Mouse (Mus musculus) 416B (cell line): ENCODE results near the gene Rnaseh2a.

Source experiments
- DNase-seq: peaks from one replicate; pipeline ENCODE4 v3.0.0; 2011; ENCODE audit warnings: low read depth

The Rnaseh2a gene

DNA sequence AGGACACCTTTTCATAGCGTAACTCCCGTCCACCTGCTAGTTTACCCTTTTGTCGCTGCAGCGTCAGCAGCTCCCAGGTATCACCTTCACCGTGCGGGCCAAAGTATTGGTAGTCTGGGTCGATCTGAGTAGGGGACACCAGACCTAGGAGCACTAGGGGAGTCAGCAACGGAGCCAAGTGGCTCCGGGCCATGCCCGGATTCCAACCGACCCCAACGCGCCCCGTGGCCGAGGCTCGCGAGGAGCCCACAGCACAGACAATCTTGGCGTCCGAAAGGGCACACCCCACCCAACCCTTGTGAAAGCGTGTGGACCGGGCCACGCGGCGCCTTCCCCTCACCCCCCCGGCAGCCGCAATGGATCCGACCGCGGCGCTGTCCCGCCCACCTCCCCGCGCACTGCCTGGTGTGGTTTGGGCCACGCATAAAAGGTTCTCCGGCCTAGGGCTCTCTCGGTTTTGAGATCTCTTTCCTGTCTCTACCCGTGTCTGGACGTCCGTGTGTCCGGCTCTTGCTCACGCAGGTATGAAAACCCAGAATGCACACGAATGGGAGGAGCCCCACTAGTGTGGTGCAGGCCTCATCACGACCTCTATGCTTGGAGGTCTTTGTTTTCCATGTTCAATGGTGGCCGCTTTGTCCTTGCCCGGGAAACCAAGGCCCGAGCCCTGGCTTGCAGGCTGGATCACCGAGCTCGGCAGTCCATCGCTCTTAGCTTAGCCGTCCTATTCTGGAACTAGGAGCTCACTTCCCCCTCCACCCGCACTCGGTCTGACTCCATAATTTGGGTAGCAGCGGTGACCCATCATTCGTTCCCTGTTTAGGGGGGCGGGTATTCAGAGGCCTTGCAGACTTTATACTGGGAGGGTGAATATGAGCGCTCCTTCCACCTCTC lies at the start of gene Rnaseh2a, which contains the start of the genes Gm49661 and Prdx2:
TSS of gene Rnaseh2a (minus strand) at position 527 of the 894 bp plus-strand sequence.
TSS of gene Gm49661 (minus strand) at position 193 of the 894 bp plus-strand sequence.
TSS of gene Prdx2 (plus strand) at position 347 of the 894 bp plus-strand sequence.
- peak; percentile 77 for DNase-seq

- DNase-seq, result no peak
Observed at GRCm38 (mm10) chr8:85017209-85017608, 47.6 kb upstream of the Rnaseh2a start.

DNA sequence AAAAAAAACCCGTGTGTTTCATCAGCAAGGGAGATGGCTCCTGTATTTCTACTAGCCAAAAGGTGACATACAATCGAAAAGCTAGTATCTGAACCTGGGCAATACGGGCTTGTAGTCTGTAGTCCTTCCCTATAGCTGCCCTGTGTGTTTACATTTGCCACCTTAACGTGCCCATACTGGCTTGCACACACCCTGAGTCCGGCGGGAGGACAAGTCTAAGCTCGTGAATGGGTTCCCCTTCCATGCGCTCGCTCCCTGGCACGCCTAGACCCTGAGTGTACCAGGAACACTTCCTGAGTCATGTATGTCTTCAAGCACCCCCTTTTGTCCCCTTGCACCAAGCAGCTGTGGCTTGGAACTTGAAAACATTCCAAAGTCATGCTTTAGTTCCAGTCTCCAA lies 47.2 kb upstream of the Rnaseh2a start:
- no peak for DNase-seq

GRCm38 (mm10) chr8:85014431-85014830 lies 44.9 kb upstream of the Rnaseh2a start, which contains the start of gene Best2:
Gene Best2, minus strand, starts transcription at chr8:85014531.
- no peak for DNase-seq

- no peak for DNase-seq
Observed at GRCm38 (mm10) chr8:85013230-85013840, 43.8 kb upstream of the Rnaseh2a start.

DNA sequence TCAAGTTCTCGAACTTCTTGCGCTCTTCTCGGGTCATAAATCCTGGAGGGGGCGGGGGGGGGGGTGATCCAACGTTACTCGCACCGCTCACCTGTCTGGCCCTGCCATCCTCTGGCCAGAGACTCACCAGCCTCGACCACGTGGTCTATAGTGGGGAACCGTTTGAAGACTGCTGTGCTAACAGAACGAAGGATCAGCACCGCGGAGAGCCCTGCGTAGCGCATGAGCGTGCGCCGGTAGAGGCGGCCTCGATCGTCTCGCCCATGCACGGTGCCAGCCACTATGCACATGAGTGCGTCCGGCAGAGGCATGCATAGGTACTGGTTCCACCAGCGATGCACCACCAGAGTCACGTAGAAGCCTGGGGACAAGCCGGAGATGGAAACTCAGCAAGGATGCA lies 41.7 kb upstream of the Rnaseh2a start:
- no peak for DNase-seq

DNA sequence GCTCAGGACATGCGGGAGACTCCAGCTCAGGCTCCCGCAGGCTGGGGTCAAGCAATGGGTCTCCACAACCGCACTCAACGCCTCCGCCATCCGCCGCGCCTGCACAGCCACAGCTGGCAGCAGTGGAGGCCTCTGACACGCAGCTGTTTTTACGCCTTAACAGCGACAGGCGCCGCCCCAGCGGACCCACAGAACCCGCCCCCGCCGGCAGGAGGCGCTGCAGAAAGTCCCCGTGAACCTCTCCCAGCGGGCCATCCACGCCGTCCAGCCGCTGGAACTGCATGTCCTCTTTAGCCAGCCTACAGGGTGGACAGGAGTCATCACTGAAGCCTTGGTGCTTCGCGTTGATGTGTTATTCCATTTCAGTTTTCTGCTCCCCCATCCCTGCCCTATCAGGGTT lies 38.1 kb upstream of the Rnaseh2a start:
- no peak for DNase-seq

DNA sequence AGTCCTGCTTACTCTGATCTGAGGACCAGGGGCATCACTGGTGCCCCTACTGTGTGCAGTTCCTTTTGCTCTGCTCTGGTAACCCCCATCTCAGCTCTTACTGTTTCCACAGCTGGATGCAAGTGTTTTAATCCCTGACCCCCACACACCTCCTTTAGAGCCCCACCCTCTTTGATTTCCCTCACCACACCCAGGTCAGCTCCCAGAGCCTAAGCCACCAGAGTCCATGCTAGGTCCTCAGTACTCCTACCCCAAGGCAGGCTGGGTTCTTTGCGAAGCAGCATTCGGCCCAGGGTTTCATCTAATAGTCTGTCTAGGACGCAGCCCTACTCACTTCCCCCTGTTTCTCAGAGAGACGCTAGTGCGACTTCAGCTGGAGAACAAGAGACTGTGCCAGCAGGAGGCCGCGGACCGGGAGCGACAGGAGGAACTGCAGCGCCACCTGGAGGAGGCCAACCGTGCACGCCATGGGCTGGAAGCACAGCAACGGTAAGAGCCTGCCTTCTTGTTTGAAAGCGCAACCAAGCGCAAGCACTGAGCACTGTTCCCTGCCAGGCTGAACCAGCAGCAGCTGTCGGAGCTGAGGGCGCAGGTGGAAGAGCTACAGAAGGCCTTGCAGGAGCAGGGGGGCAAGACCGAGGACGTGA lies 28.2 kb upstream of the Rnaseh2a start:
- peak; percentile 93 for DNase-seq

GRCm38 (mm10) chr8:84996978-84997377 lies 27.4 kb upstream of the Rnaseh2a start:
- DNase-seq, result no peak

DNA sequence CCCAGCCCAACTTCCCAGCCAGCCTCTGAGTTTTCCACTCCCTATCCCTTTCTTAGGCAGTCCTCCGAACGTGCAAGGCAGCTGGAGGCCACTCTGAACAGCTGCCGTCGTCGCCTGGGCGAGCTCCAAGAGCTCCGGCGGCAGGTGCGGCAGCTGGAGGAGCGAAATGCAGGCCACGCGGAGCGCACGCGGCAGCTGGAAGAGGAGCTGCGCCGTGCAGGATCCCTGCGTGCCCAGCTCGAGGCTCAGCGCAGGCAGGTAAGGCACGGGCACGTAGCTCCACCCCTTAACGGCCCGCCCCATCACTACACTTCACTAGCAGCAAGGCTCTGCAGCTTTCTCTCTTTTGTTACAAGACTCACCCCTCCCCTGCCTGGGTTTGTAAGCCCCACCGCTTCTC lies 26.1 kb upstream of the Rnaseh2a start:
- DNase-seq, result no peak

- DNase-seq, result no peak
Observed at GRCm38 (mm10) chr8:84994375-84994774, 24.8 kb upstream of the Rnaseh2a start.

DNA sequence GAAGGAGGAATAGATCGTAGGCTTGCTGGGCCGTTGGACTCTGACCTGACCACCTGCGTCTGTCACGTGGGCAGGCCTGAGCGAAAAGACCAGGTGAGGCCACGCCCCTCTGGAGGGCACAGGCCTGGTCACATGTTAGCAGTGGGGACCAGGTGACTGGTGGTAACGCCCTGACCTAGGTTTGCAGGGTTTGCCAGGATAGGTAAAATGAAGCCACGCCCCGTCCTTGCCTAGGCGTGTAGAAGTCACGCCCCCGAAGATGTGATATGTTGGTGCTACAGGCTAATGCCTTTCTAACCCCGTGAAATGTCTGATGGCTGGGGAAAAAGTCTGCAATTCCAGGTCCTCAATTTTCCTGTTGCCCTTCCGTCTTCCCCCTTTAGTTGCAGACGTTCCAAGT lies 21.3 kb upstream of the Rnaseh2a start:
- DNase-seq, result no peak

DNA sequence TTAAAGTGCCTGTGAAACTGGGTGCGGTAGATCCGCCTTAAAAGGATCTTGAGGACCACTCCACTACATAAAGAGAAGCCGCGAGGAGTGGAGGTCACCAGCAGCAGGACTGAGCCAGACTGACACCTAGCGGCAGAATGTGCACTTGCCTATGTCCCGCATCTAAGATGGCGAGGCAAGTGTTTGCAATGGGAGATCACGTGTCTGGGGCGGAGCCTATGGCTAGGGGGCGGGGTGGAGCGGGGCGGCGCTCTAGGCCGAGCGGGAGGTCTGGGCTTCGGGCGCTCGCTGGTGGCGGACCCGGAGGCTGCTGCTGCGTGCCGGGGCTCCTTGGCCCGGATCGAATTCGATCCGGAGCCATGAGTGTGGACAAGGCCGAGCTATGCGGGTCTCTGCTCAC lies 20.8 kb upstream of the Rnaseh2a start, which contains the start of gene Hook2:
TSS of gene Hook2 (plus strand) at position 255 of the 400 bp plus-strand sequence.
- DNase-seq, result peak; percentile 99

- peak; percentile 94 for DNase-seq
Observed at GRCm38 (mm10) chr8:84989810-84990209, 20.2 kb upstream of the Rnaseh2a start.

DNA sequence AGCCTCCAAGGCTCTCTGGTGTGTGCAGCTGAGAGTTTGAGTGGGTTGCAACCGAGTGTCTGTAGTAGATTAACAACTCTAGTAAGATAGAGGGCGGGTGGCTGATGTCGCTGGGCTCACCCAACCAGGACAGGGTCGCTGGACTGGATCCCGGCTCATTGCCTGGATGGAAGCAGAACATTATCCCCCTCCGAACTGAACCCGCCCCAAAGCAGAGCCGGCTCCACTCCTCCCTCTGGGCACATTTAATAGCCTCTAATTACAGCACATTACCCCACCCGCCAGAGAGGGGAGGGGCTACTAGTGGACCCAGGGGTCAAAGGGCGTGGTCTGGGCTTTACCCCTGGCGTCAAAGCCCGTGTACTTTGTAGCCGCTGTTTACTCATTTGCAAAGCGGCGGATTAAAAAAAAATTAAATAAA lies 19.8 kb upstream of the Rnaseh2a start:
- DNase-seq, result peak; percentile 72

DNA sequence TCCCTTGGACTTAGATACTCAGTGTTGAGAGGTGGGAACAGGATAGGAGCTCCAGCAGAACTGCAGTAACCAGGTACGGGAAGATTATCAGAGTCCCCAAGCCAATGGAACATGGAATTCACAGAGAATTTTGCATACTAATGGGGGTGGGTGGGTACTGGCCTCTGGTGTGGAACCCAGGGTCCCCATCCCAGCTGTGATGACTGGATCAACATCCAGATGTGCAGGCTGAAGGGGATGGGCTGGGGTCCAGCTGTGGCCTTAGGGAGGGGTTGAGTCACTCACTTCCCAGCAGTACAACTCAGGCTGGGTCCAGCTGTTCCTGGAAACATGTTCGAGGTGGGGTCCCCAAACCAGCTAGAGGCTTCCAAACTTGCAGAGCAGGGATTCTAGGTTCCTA lies 18.3 kb upstream of the Rnaseh2a start:
- DNase-seq, result no peak

DNA sequence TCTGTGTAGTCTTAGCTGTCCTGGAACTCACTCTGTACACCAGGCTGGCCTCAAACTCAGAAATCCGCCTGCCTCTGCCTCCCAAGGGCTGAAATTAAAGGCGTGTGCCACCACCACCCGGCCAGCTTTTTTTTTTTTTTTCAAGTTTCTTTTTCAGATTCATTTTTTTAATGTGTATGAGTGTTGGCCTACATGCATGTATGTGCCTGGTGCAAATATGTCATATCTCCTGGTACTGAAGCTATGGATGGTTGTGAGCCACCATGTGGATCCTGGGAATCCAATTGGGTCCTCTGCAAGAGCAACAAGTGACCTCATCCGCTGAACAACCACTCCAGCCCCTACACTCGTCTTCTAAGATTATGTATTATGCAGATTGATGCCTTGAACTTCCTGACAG lies 17.8 kb upstream of the Rnaseh2a start:
- no peak for DNase-seq

DNA sequence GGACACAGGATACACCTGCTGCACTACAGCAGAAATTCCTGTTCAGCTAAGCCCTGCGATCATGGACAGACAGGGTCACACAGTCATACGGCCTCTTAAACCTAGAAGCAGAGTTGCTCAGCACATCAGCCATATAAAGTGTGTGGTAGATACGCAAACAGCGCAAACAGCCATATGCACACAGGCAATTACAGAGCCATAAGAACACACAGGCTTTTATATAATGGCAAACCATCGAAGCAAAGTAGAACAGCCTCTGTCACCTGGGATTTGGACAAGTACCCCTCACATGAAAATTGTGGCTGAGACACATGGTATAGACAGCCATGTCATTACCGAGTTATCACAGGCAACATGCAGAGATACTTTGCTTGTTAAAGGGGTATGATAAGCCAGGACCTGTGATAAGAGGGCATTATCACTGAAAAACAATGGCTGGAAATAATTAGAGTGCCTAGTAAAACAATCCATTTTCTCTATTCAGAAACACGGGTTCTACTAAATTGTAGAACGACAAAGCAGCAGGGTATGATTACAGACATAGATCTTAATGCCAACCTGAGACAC lies 16.9 kb upstream of the Rnaseh2a start:
- no peak for DNase-seq

GRCm38 (mm10) chr8:84985684-84986378 lies 16.3 kb upstream of the Rnaseh2a start:
- DNase-seq, result peak; percentile 98

DNA sequence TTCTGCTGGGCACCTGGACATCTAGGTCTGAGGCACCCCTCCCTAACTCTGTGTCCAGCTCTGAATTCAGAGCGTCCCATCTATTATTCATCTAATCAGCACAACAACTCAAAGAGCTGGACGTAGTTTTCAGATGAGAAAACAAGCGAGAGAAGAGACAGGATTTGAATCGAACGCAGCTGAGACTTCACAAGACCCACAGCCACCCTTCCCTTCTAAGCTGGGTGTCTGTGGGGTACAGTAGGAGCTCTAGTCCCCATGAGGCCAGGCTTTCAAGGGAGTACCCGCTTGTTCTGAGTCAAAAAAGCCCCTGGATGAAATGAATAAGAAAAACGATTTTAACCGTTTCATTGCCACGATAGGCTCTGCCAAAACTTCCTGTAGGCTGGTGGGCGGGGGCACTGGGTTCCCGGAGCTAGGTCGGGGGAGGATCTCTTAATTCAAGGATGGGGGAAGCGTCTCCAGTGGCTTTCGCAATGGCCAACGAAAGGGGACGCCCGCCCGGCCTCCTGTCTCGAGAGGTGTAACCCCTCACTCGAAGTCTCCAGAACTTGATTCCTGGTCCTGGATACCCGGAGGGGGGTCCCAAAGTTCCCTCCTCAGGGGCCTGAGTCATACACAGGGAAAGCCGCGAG lies 15.6 kb upstream of the Rnaseh2a start:
- DNase-seq, result peak; percentile 93
